Mouse (Mus musculus) WW6 (cell line): ENCODE results near the gene Ppp1r9b.
A peak's percentile ranks its signal among the peaks of the same experiment; 100 is the strongest.

Experiments used
- DNase-seq: peaks from one replicate; pipeline ENCODE4 v3.0.0-alpha.2; 2013; ENCODE audit warnings: low read depth, low spot score

Gene Ppp1r9b

GRCm38 (mm10) chr11:95043608-95044007 is 52.8 kb downstream of the Ppp1r9b start:
- DNase-seq, result no peak

GRCm38 (mm10) chr11:95044185-95044870 is 53.5 kb downstream of the Ppp1r9b start:
- DNase-seq, result no peak

GRCm38 (mm10) chr11:95046980-95047680 is 56.3 kb downstream of the Ppp1r9b start:
- DNase-seq, result peak; percentile 56

- DNase-seq, result no peak
These were observed 62.2 kb downstream of the Ppp1r9b start for GRCm38 (mm10) chr11:95053062-95053461.
